Mouse (Mus musculus) CH12.LX (cell line): ENCODE measurements at regions not wholly inside any gene's neighbourhood (a gene's known extent, or its start where the extent isn't known, plus 50 kb on each side); places are given as distances from the start of the nearest gene placed in this dataset.

Source experiments
- DNase-seq: peaks from one replicate; pipeline ENCODE4 v3.0.0-alpha.2; 2013; ENCODE audit errors: extremely low read depth
- H3K27ac ChIP-seq: 2 replicates; pipeline ENCODE4 v1.5.1; 2012; ENCODE audit warnings: low read depth, mild to moderate bottlenecking, control low read depth, moderate library complexity; ENCODE audit not compliant: insufficient read depth
- H3K27me3 ChIP-seq: replicated peaks from 2 replicates; pipeline ENCODE3; 2012; ENCODE audit warnings: inconsistent platforms
- H3K36me3 ChIP-seq, 2 experiments: replicated peaks in 1 of 2; 2 replicates each; pipeline versions ENCODE3 to v1.6.1; 2012; ENCODE audit warnings: inconsistent platforms in 1 of 2, low read length in 1 of 2, mild to moderate bottlenecking in 1 of 2, mixed read lengths in 1 of 2, moderate library complexity in 1 of 2; ENCODE audit not compliant: control insufficient read depth in 1 of 2, insufficient read depth in 1 of 2
- H3K4me1 ChIP-seq, 2 experiments: 2 replicates each; pipeline ENCODE4 v1.6.1; 2012; ENCODE audit warnings: inconsistent platforms in 1 of 2, moderate library complexity in 1 of 2; ENCODE audit not compliant: insufficient read depth in 2 of 2, control insufficient read depth in 1 of 2
- H3K4me2 ChIP-seq: 2 replicates; pipeline ENCODE4 v1.6.1; 2012; ENCODE audit warnings: low read depth, mild to moderate bottlenecking, control low read depth; ENCODE audit not compliant: poor library complexity, insufficient read depth, severe bottlenecking
- H3K4me3 ChIP-seq, 3 experiments: fragments of 150-350 bp in 1 of 3; sonication (generic) in 1 of 3; replicated peaks in 1 of 3; 2 replicates each; pipeline versions ENCODE3 to v1.5.1; 2011 to 2012; ENCODE audit warnings: low read depth in 2 of 3, low read length in 2 of 3, mild to moderate bottlenecking in 2 of 3, moderate library complexity in 2 of 3, control low read depth in 1 of 3, improper control_type of control experiment in 1 of 3, inconsistent platforms in 1 of 3, mixed read lengths in 1 of 3; ENCODE audit not compliant: poor library complexity in 1 of 3
- H3K79me2 ChIP-seq: replicated peaks from 2 replicates; pipeline ENCODE4 v1.6.1; 2012; ENCODE audit warnings: mild to moderate bottlenecking, moderate library complexity; ENCODE audit not compliant: control insufficient read depth, poor library complexity, insufficient read depth, severe bottlenecking; ENCODE audit errors: extremely low read depth
- H3K9ac ChIP-seq: 2 replicates; pipeline ENCODE4 v1.6.1; 2012; ENCODE audit warnings: low read depth, mild to moderate bottlenecking, control low read depth, moderate library complexity; ENCODE audit not compliant: insufficient read depth
- H3K9me3 ChIP-seq: replicated peaks from 2 replicates; pipeline ENCODE3; 2012; ENCODE audit warnings: low read length, inconsistent platforms, mixed read lengths
- CHD1 ChIP-seq: IDR thresholded peaks from 2 replicates; pipeline ENCODE4 v1.6.1; 2012; ENCODE audit warnings: low read depth, low read length, improper control_type of control experiment, inconsistent platforms
- EP300 ChIP-seq: IDR thresholded peaks from 2 replicates; pipeline ENCODE4 v1.6.1; 2011; ENCODE audit warnings: low read length, improper control_type of control experiment
- ETS1 ChIP-seq: conservative IDR thresholded peaks from 2 replicates; pipeline ENCODE4 v1.6.1; 2012; ENCODE audit warnings: low read depth, mild to moderate bottlenecking, inconsistent platforms, low read length, improper control_type of control experiment, moderate library complexity
- HCFC1 ChIP-seq: IDR thresholded peaks from 2 replicates; pipeline ENCODE4 v1.6.1; 2012; ENCODE audit warnings: low read depth, mild to moderate bottlenecking, inconsistent platforms, low read length, improper control_type of control experiment
- IRF4 ChIP-seq: IDR thresholded peaks from 2 replicates; pipeline ENCODE4 v1.6.1; 2014; ENCODE audit warnings: low read depth, mild to moderate bottlenecking, inconsistent platforms, low read length, improper control_type of control experiment
- JUND ChIP-seq: conservative IDR thresholded peaks from 2 replicates; pipeline ENCODE4 v1.6.1; 2011; ENCODE audit warnings: low read depth, low read length, improper control_type of control experiment
- MAX ChIP-seq: IDR thresholded peaks from 2 replicates; pipeline ENCODE4 v1.6.1; 2011; ENCODE audit warnings: low read length, improper control_type of control experiment
- MAZ ChIP-seq: IDR thresholded peaks from 2 replicates; pipeline ENCODE4 v1.6.1; 2012; ENCODE audit warnings: low read depth, mild to moderate bottlenecking, inconsistent platforms, low read length, improper control_type of control experiment, moderate library complexity
- MXI1 ChIP-seq: IDR thresholded peaks from 2 replicates; pipeline ENCODE4 v1.6.1; 2011; ENCODE audit warnings: mild to moderate bottlenecking, low read depth, low read length, improper control_type of control experiment
- MYC ChIP-seq: IDR thresholded peaks from 2 replicates; pipeline ENCODE4 v1.6.1; 2011; ENCODE audit warnings: low read depth, mild to moderate bottlenecking, improper control_type of control experiment, low read length
- NELFE ChIP-seq: IDR thresholded peaks from 2 replicates; pipeline ENCODE4 v1.6.1; 2011; ENCODE audit warnings: low read depth, low read length, improper control_type of control experiment
- PAX5 ChIP-seq: IDR thresholded peaks from 2 replicates; pipeline ENCODE4 v1.6.1; 2012; ENCODE audit warnings: low read length, inconsistent platforms, mixed read lengths
- RAD21 ChIP-seq: IDR thresholded peaks from 2 replicates; pipeline ENCODE4 v1.6.1; 2011; ENCODE audit warnings: low read depth, mild to moderate bottlenecking, low read length, improper control_type of control experiment, moderate library complexity
- SMC3 ChIP-seq: IDR thresholded peaks from 2 replicates; pipeline ENCODE4 v1.6.1; 2011; ENCODE audit warnings: low read depth, low read length, improper control_type of control experiment
- TBP ChIP-seq: conservative IDR thresholded peaks from 2 replicates; pipeline ENCODE4 v1.6.1; 2011; ENCODE audit warnings: low read depth, low read length, improper control_type of control experiment
- ZKSCAN1 ChIP-seq: IDR thresholded peaks from 2 replicates; pipeline ENCODE4 v1.6.1; 2012; ENCODE audit warnings: low read depth, inconsistent platforms, low read length, improper control_type of control experiment, borderline replicate concordance
- ZNF384 ChIP-seq: IDR thresholded peaks from 2 replicates; pipeline ENCODE4 v1.6.1; 2012; ENCODE audit warnings: low read depth, low read length, improper control_type of control experiment, inconsistent platforms
- dilution Hi-C: fragments of 300-500 bp; cut with MboI; formaldehyde crosslinking; loops from 2 replicates; pipeline ENCODE4 v1.14.3; 2020; ENCODE audit warnings: low sequenced_read_pairs; ENCODE audit not compliant: extremely low pct_unique_long_range_greater_than_20kb, extremely low pct_ligation_motif_present
- in situ Hi-C: fragments of 300-500 bp; cut with MboI; formaldehyde crosslinking; loops from 3 replicates; pipeline ENCODE4 v1.14.3; 2019; ENCODE audit warnings: low sequenced_read_pairs, low pct_ligation_motif_present, low pct_unique_long_range_greater_than_20kb, mixed read lengths

GRCm38 (mm10) chr1:169031849-169032542, 499.3 kb downstream of the Nuf2 start:
- in situ Hi-C loops, result no loop called here

DNA sequence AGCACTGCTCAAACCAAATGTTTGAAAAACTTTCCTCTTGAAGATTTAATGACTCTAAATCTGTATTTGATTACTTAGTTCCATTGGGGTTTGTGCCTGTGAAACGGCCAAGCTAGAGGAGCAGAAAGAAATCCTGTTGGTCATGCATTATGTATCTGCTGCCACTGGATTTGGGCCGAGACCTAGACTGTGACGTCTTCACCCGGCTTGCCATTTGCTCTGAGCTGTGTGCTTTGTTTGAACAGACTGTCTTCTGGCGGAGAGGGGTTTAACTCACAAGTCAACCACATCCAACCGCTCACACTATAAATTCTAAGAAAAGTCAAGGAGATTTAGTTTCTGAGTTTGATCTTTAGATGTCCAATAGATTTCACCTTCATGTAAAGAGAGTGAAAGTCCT, 503.6 kb downstream of the Nuf2 start:
- Histone ChIP-seq H3K79me2 (no peaks in the 10 kb centered on the region), H3K36me3 (no peaks in the 10 kb centered on the region), H3K4me1 (no peaks in the 10 kb centered on the region), H3K27ac (no peak overlapping the region), H3K4me3 (no peak overlapping the region), H3K9me3 (peaks cover 36% of the 10 kb centered on the region), H3K9ac (no peak overlapping the region), H3K4me2 (no peak overlapping the region), H3K27me3 (no peaks in the 10 kb centered on the region)
- dilution Hi-C loops (no loop called here), in situ Hi-C loops (no loop called here)
- no peak for DNase-seq
- TF ChIP-seq MYC (no peak), MAX (no peak), MAZ (no peak), RAD21 (no peak), IRF4 (no peak), PAX5 (no peak), HCFC1 (no peak), CHD1 (no peak), MXI1 (no peak), NELFE (no peak), TBP (no peak)

More at GRCm38 (mm10) chr1:169031849-169032542, 499.3 kb downstream of the Nuf2 start:
- no peaks in the 10 kb centered on the region for H3K79me2 ChIP-seq
- no peak for DNase-seq
- dilution Hi-C loops, result no loop called here
- no peak for TF ChIP-seq ETS1
- TF ChIP-seq ZNF384, result no peak
- TF ChIP-seq SMC3, result no peak
- no peak for TF ChIP-seq CHD1
- no peak for TF ChIP-seq ZKSCAN1
- no peak for TF ChIP-seq EP300
- no peak for TF ChIP-seq JUND
- TF ChIP-seq MYC, result no peak
- no peak overlapping the region for H3K4me3 ChIP-seq
- no peak overlapping the region for H3K27ac ChIP-seq
- peaks cover 37% of the 10 kb centered on the region for H3K9me3 ChIP-seq
- H3K36me3 ChIP-seq, result no peaks in the 10 kb centered on the region
- no peak overlapping the region for H3K9ac ChIP-seq
- H3K27me3 ChIP-seq, result no peaks in the 10 kb centered on the region
- no peak overlapping the region for H3K4me2 ChIP-seq
- H3K4me1 ChIP-seq, result no peaks in the 10 kb centered on the region
